Mouse (Mus musculus): ENCODE results near the gene Tbc1d10a. TPM values are rescaled to one million over a fixed set of nuclear protein-coding genes. Genes with fewer than 3 reads are reported as not detected.

Gene Tbc1d10a
- polyA plus RNA-seq, 1 experiment = 18.8 TPM

- Histone ChIP-seq H3K4me3 (no peak overlapping the region), H3K4me2 (ENCODE audit: low read depth) (no peak overlapping the region), H3K27me3 (ENCODE audit: control insufficient read depth, insufficient read depth, insufficient read length) (no peaks in the 10 kb centered on the region), H3ac (ENCODE audit: control insufficient read depth, insufficient read length) (no peak overlapping the region), H3K36me3 (ENCODE audit: control insufficient read depth, insufficient read depth) (no peaks in the 10 kb centered on the region), H3K79me2 (ENCODE audit: control insufficient read depth, insufficient read depth) (no peaks in the 10 kb centered on the region)
- no peak for TF ChIP-seq MAX (IDR thresholded peaks at IDR 0.05; ENCODE audit: low read depth)
- TF ChIP-seq REST (IDR thresholded peaks at IDR 0.05; ENCODE audit: insufficient read depth, insufficient read length) = no peak
- no peak for TF ChIP-seq TCF3 (IDR thresholded peaks at IDR 0.05; ENCODE audit: insufficient read length, low read depth)
- TF ChIP-seq MYOD1 (IDR thresholded peaks at IDR 0.05; ENCODE audit: control insufficient read depth in 1 of 3, insufficient read length in 2 of 3, low read depth in 2 of 3) = no peak
- TF ChIP-seq TCF12 (IDR thresholded peaks at IDR 0.05; ENCODE audit: insufficient read depth, poor library complexity, severe bottlenecking) = no peak
- TF ChIP-seq USF1 (IDR thresholded peaks at IDR 0.05; ENCODE audit: low read depth) = no peak
- TF ChIP-seq POLR2A (IDR thresholded peaks at IDR 0.05; ENCODE audit: insufficient read length, low read depth) = no peak
- TF ChIP-seq POLR2AphosphoS2 (IDR thresholded peaks at IDR 0.05; ENCODE audit: insufficient read length, low read depth) = no peak
- TF ChIP-seq E2F4 (IDR thresholded peaks at IDR 0.05; ENCODE audit: insufficient read depth) = no peak
- TF ChIP-seq CEBPB (IDR thresholded peaks at IDR 0.05; ENCODE audit: insufficient read depth, poor library complexity, severe bottlenecking) = no peak
Measured at GRCm38 (mm10) chr11:4223393-4224188, 37.0 kb downstream of the Tbc1d10a start.

- Histone ChIP-seq H3K79me2 (ENCODE audit: control insufficient read depth, insufficient read depth) (no peaks in the 10 kb centered on the region), H3K4me3 (no peak overlapping the region), H3K4me2 (ENCODE audit: low read depth) (no peak overlapping the region), H3K27me3 (ENCODE audit: control insufficient read depth, insufficient read depth, insufficient read length) (no peaks in the 10 kb centered on the region), H3ac (ENCODE audit: control insufficient read depth, insufficient read length) (no peak overlapping the region), H3K36me3 (ENCODE audit: control insufficient read depth, insufficient read depth) (no peaks in the 10 kb centered on the region)
- TF ChIP-seq TCF3 (IDR thresholded peaks at IDR 0.05; ENCODE audit: insufficient read length, low read depth) = no peak
- TF ChIP-seq MAX (IDR thresholded peaks at IDR 0.05; ENCODE audit: low read depth) = no peak
- TF ChIP-seq CEBPB (IDR thresholded peaks at IDR 0.05; ENCODE audit: insufficient read depth, poor library complexity, severe bottlenecking) = no peak
- no peak for TF ChIP-seq POLR2A (IDR thresholded peaks at IDR 0.05; ENCODE audit: insufficient read length, low read depth)
- no peak for TF ChIP-seq TCF12 (IDR thresholded peaks at IDR 0.05; ENCODE audit: insufficient read depth, poor library complexity, severe bottlenecking)
- TF ChIP-seq USF1 (IDR thresholded peaks at IDR 0.05; ENCODE audit: low read depth) = no peak
- TF ChIP-seq E2F4 (IDR thresholded peaks at IDR 0.05; ENCODE audit: insufficient read depth) = no peak
Measured at GRCm38 (mm10) chr11:4224223-4224622, 37.6 kb downstream of the Tbc1d10a start.

GRCm38 (mm10) chr11:4226569-4227325 lies 40.2 kb downstream of the Tbc1d10a start:
- Histone ChIP-seq H3K79me2 (ENCODE audit: control insufficient read depth, insufficient read depth) (no peaks in the 10 kb centered on the region), H3K4me3 (no peak overlapping the region), H3ac (ENCODE audit: control insufficient read depth, insufficient read length) (no peak overlapping the region), H3K4me2 (ENCODE audit: low read depth) (no peak overlapping the region), H3K36me3 (ENCODE audit: control insufficient read depth, insufficient read depth) (no peaks in the 10 kb centered on the region), H3K27me3 (ENCODE audit: control insufficient read depth, insufficient read depth, insufficient read length) (no peaks in the 10 kb centered on the region)
- TF ChIP-seq POLR2A (IDR thresholded peaks at IDR 0.05; ENCODE audit: insufficient read length, low read depth) (no peak), MYOG (IDR thresholded peaks at IDR 0.05; ENCODE audit: control insufficient read depth in 1 of 3, insufficient read depth in 1 of 3, insufficient read length in 2 of 3, low read depth in 2 of 3) (no peak), USF1 (IDR thresholded peaks at IDR 0.05; ENCODE audit: low read depth) (no peak)

DNA sequence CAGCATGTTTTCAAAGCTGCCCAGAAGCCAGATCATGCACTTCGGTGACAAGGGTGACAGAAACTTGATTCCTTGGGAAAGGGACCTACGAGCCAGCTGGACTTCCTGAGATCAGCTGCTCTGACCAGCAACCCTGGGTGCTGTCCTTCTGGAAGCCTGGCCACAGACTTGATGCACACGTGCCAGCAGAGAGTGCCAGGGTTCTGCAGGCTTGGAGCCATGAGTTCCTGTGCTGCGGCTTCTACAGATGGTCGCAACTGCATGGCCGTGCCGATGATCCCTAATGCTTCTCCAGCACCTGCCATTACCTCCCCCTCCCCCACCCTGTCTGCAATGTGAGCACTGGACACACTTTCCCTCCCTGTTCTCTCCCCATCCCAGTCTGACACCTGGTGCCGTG lies 41.9 kb downstream of the Tbc1d10a start:
- TF ChIP-seq USF1 (IDR thresholded peaks at IDR 0.05; ENCODE audit: low read depth) (no peak), MYOG (IDR thresholded peaks at IDR 0.05; ENCODE audit: control insufficient read depth in 1 of 3, insufficient read depth in 1 of 3, insufficient read length in 2 of 3, low read depth in 2 of 3) (peak; percentile 67 to 95 (median 78)), SRF (IDR thresholded peaks at IDR 0.05; ENCODE audit: control insufficient read depth, insufficient read length, low read depth) (no peak), TCF12 (IDR thresholded peaks at IDR 0.05; ENCODE audit: insufficient read depth, poor library complexity, severe bottlenecking) (peak; percentile 39), TCF3 (IDR thresholded peaks at IDR 0.05; ENCODE audit: insufficient read length, low read depth) (peak; percentile 53), E2F4 (IDR thresholded peaks at IDR 0.05; ENCODE audit: insufficient read depth) (no peak), MYOD1 (IDR thresholded peaks at IDR 0.05; ENCODE audit: control insufficient read depth in 1 of 3, insufficient read length in 2 of 3, low read depth in 2 of 3) (peak; percentile 59 to 66 (median 66))
- no peak overlapping the region for H3K4me2 ChIP-seq (ENCODE audit: low read depth)
- H3K4me3 ChIP-seq = no peak overlapping the region
- H3ac ChIP-seq (ENCODE audit: control insufficient read depth, insufficient read length) = no peak overlapping the region
- H3K79me2 ChIP-seq (ENCODE audit: control insufficient read depth, insufficient read depth) = no peaks in the 10 kb centered on the region
- H3K36me3 ChIP-seq (ENCODE audit: control insufficient read depth, insufficient read depth) = no peaks in the 10 kb centered on the region
- no peaks in the 10 kb centered on the region for H3K27me3 ChIP-seq (ENCODE audit: control insufficient read depth, insufficient read depth, insufficient read length)

- Histone ChIP-seq H3K36me3 (ENCODE audit: control insufficient read depth, insufficient read depth) (no peaks in the 10 kb centered on the region), H3K79me2 (ENCODE audit: control insufficient read depth, insufficient read depth) (no peaks in the 10 kb centered on the region), H3ac (ENCODE audit: control insufficient read depth, insufficient read length) (no peak overlapping the region), H3K4me3 (no peak overlapping the region), H3K27me3 (ENCODE audit: control insufficient read depth, insufficient read depth, insufficient read length) (no peaks in the 10 kb centered on the region), H3K4me2 (ENCODE audit: low read depth) (no peak overlapping the region)
- TF ChIP-seq E2F4 (IDR thresholded peaks at IDR 0.05; ENCODE audit: insufficient read depth) = no peak
- TF ChIP-seq MYOD1 (IDR thresholded peaks at IDR 0.05; ENCODE audit: control insufficient read depth in 1 of 3, insufficient read length in 2 of 3, low read depth in 2 of 3) = no peak
- no peak for TF ChIP-seq SRF (IDR thresholded peaks at IDR 0.05; ENCODE audit: control insufficient read depth, insufficient read length, low read depth)
- no peak for TF ChIP-seq REST (IDR thresholded peaks at IDR 0.05; ENCODE audit: insufficient read depth, insufficient read length)
- no peak for TF ChIP-seq TCF3 (IDR thresholded peaks at IDR 0.05; ENCODE audit: insufficient read length, low read depth)
- no peak for TF ChIP-seq POLR2A (IDR thresholded peaks at IDR 0.05; ENCODE audit: insufficient read length, low read depth)
- no peak for TF ChIP-seq CEBPB (IDR thresholded peaks at IDR 0.05; ENCODE audit: insufficient read depth, poor library complexity, severe bottlenecking)
- no peak for TF ChIP-seq USF1 (IDR thresholded peaks at IDR 0.05; ENCODE audit: low read depth)
- TF ChIP-seq MYOG (IDR thresholded peaks at IDR 0.05; ENCODE audit: control insufficient read depth in 1 of 3, insufficient read depth in 1 of 3, insufficient read length in 2 of 3, low read depth in 2 of 3) = no peak
- no peak for TF ChIP-seq MAX (IDR thresholded peaks at IDR 0.05; ENCODE audit: low read depth)
- no peak for TF ChIP-seq TCF12 (IDR thresholded peaks at IDR 0.05; ENCODE audit: insufficient read depth, poor library complexity, severe bottlenecking)
- no peak for TF ChIP-seq POLR2AphosphoS2 (IDR thresholded peaks at IDR 0.05; ENCODE audit: insufficient read length, low read depth)
Measured at GRCm38 (mm10) chr11:4229841-4230240, 43.3 kb downstream of the Tbc1d10a start.

All from myocyte (in vitro differentiated cells).